In the genomic region with DNA sequence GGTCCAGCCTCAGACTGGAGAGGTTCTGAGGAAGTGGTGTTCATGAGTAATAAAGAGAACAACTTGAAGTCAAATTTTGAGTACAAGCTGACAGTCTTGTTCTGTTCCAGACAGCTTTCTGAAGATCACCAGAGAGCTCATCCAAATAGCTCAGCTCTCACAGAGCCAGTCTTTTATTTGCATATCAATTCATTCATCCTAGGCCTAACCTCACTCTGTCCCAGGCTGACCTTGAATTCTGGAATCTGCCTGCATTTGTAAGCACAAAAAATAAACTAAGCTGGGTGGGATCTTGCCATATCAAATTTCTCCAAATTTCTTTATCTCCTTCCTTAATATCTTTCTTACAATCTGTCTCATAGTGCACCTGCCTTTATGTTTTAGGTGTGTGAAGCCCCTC, we compare ENCODE assay signal across 24 mouse cellular contexts.
"Had no signal": no experiment of that assay in that cellular context is flagged by ENCODE, and none has a peak within 500 bp of the region (broad histone marks: within the 10 kb centered on the region; RNA-seq: fewer than 3 reads in every experiment).

No protein-coding gene starts in this region.

- H3K4me1 ChIP-seq: embryonic facial prominence, embryonic 10.5 days; embryonic facial prominence, embryonic 12.5 days; embryonic facial prominence, embryonic 13.5 days; embryonic facial prominence, embryonic 15.5 days; forebrain, embryonic 10.5 days; forebrain, embryonic 12.5 days; forebrain, embryonic 13.5 days; forebrain, embryonic 15.5 days; heart, embryonic 10.5 days had no signal

- H3K4me3 ChIP-seq: embryonic facial prominence, embryonic 10.5 days; embryonic facial prominence, embryonic 12.5 days; embryonic facial prominence, embryonic 13.5 days; embryonic facial prominence, embryonic 15.5 days; erythroblast, embryonic 14.5 days; forebrain, embryonic 10.5 days; forebrain, embryonic 12.5 days; forebrain, embryonic 13.5 days; forebrain, embryonic 15.5 days; gastrocnemius, adult 2 months; heart, adult 2 months; heart, embryonic 10.5 days had no signal

- H3K9ac ChIP-seq: embryonic facial prominence, embryonic 12.5 days; embryonic facial prominence, embryonic 13.5 days; embryonic facial prominence, embryonic 15.5 days; forebrain, embryonic 12.5 days; forebrain, embryonic 13.5 days; forebrain, embryonic 15.5 days; forebrain, postnatal 0 days had no signal

- H3K36me3 ChIP-seq: embryonic facial prominence, embryonic 10.5 days; embryonic facial prominence, embryonic 12.5 days; embryonic facial prominence, embryonic 13.5 days; embryonic facial prominence, embryonic 15.5 days; forebrain, embryonic 10.5 days; forebrain, embryonic 12.5 days; forebrain, embryonic 15.5 days; heart, embryonic 10.5 days had no signal

- DNase-seq: cerebellum, postnatal 10 days; cerebellum, postnatal 14 days; cerebellum, postnatal 25 days; cerebellum, postnatal 36 days; embryo, embryonic 11 days; forebrain, postnatal 0 days; gastrocnemius, adult 2 months; gastrocnemius, postnatal 10 days; gastrocnemius, postnatal 14 days; gastrocnemius, postnatal 25 days; gastrocnemius, postnatal 36 days; heart, adult 11 months; heart, adult 18-20 months; heart, adult 2 months had no signal

- H3K9me3 ChIP-seq: embryonic facial prominence, embryonic 10.5 days; embryonic facial prominence, embryonic 12.5 days; embryonic facial prominence, embryonic 13.5 days; embryonic facial prominence, embryonic 15.5 days; forebrain, embryonic 10.5 days; forebrain, embryonic 12.5 days; forebrain, embryonic 13.5 days; forebrain, embryonic 15.5 days; heart, embryonic 10.5 days had no signal

- H3K27ac ChIP-seq: embryonic facial prominence, embryonic 10.5 days; embryonic facial prominence, embryonic 12.5 days; embryonic facial prominence, embryonic 13.5 days; embryonic facial prominence, embryonic 15.5 days; forebrain, embryonic 10.5 days; forebrain, embryonic 12.5 days; forebrain, embryonic 13.5 days; forebrain, embryonic 15.5 days; gastrocnemius, adult 2 months; heart, adult 2 months; heart, embryonic 10.5 days had no signal
